Mouse (Mus musculus) heart, adult 2 months (tissue): ENCODE measurements around the gene Omt2a.
"Not testable (repeated sequence)": the region's sequence is repeated elsewhere in the genome, so short reads cannot be mapped to it uniquely, and the experiment has no call there.

Experiments used
- CTCF ChIP-seq: fragments of 200-600 bp; IDR thresholded peaks from 2 replicates; pipeline ENCODE4 v1.8.1; 2022; ENCODE audit warnings: antibody characterized with exemption, mild to moderate bottlenecking, moderate library complexity
- EP300 ChIP-seq: fragments of 200-500 bp; IDR thresholded peaks from 2 replicates; pipeline ENCODE4 v1.6.1; 2011; ENCODE audit warnings: low read depth, low read length, control low read depth; ENCODE audit not compliant: insufficient read depth
- POLR2A ChIP-seq: fragments of 200-500 bp; IDR thresholded peaks from 2 replicates; pipeline ENCODE4 v1.6.1; 2011; ENCODE audit warnings: mild to moderate bottlenecking, low read depth, low read length, control low read depth; ENCODE audit not compliant: insufficient read depth

DNA sequence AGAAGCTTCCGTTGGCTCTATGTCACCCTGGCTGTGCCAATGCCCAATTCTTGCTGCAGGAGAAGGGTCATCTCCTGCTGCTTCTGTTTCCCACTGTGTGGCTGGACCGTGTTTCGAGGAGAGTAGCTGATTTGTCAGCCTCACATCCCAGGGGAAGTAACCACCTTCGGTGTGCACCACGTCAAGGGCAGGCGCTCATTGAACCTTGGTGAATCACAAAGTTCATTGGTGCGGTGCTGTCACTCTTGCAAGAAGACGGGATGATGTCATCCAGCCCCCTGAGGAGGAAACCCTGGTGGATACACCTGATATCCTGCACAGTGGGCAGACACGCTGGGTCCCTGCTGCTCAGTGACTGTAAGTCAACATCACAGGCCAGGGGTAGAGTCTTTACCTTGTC lies 28.5 kb upstream of the Omt2a start:
- not testable (repeated sequence) for TF ChIP-seq POLR2A, EP300, CTCF
